Mouse (Mus musculus) spleen, adult 2 months (tissue): ENCODE data around the gene Chst11.

Source experiments
- CTCF ChIP-seq: fragments of 200-500 bp; IDR thresholded peaks from 2 replicates; pipeline ENCODE4 v1.5.1; 2011; ENCODE audit warnings: mild to moderate bottlenecking, inconsistent platforms; ENCODE audit not compliant: insufficient read depth, insufficient read length, insufficient replicate concordance; ENCODE audit errors: extremely low read depth
- POLR2A ChIP-seq: fragments of 200-500 bp; IDR thresholded peaks from 2 replicates; pipeline ENCODE4 v1.6.1; 2011; ENCODE audit warnings: low read depth, low read length, inconsistent platforms

DNA sequence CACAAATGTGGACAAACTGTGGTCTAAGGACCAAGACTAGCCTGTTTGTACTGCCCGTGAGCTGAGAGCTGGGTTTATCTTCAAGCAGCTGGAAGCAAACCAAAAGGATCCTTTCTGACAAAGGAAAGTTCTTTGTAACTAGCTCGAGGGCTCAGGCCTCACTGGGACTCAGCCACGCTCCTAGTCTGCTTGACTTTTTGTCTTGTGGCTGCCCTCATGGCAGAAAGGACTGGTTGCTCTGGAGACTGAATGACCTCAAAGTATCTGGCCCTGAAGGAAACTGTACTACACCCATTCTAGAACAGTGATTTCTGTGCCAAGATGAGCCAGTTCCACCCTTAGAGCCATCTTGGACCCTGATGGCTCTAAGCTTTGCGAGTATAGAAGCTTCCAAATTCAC is 46.3 kb downstream of the Chst11 start:
- no peak for TF ChIP-seq CTCF
- TF ChIP-seq POLR2A = no peak
